Mouse (Mus musculus) small intestine, adult 2 months (tissue): ENCODE measurements around the gene Eif3g.

Experiments
- CTCF ChIP-seq: fragments of 200-500 bp; IDR thresholded peaks from 2 replicates; pipeline ENCODE4 v1.5.1; 2012; ENCODE audit warnings: low read depth, mild to moderate bottlenecking, control low read depth, inconsistent platforms, low read length, moderate library complexity, mixed read lengths; ENCODE audit not compliant: insufficient replicate concordance, insufficient read length; ENCODE audit errors: extremely low read depth
- POLR2A ChIP-seq: fragments of 200-500 bp; IDR thresholded peaks from 2 replicates; pipeline ENCODE4 v1.6.1; 2012; ENCODE audit warnings: low read depth, mild to moderate bottlenecking, control low read depth, inconsistent platforms, low read length, moderate library complexity

DNA sequence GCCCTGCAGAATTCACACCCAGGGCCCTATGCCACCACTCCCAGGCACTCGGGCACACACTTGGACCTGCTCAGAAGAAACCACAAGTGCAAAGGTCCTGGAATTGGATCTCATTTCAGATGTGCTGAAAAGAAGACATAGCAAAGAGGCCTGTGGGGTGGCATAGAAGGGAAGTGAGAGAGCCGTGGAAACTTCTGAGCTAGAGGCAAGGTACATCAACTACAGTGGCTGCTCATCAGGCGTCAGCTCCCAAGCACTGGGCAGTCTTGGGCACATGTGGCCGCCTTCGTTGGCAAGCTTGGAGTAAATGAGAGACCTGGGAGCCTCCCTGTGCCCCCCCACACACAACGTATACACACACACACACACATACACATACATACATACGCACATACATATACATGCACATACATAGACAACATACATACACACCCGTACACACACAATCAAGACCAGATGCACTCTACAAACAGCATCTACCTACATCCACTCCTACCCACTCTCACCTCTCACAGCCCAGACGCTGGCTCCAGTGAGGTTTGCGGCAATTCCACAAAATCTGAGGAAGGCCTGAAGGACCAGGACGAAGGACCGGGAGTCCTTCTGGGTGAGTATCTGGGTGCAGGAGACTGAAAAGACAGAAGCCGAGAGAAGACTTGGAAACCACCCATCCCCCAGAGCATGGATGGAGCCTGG, 19.2 kb downstream of the Eif3g start, which contains the start of gene Angptl6:
- TF ChIP-seq CTCF: no peak
- no peak for TF ChIP-seq POLR2A
